ENCODE assay signal across 10 mouse cellular contexts in the genomic region with DNA sequence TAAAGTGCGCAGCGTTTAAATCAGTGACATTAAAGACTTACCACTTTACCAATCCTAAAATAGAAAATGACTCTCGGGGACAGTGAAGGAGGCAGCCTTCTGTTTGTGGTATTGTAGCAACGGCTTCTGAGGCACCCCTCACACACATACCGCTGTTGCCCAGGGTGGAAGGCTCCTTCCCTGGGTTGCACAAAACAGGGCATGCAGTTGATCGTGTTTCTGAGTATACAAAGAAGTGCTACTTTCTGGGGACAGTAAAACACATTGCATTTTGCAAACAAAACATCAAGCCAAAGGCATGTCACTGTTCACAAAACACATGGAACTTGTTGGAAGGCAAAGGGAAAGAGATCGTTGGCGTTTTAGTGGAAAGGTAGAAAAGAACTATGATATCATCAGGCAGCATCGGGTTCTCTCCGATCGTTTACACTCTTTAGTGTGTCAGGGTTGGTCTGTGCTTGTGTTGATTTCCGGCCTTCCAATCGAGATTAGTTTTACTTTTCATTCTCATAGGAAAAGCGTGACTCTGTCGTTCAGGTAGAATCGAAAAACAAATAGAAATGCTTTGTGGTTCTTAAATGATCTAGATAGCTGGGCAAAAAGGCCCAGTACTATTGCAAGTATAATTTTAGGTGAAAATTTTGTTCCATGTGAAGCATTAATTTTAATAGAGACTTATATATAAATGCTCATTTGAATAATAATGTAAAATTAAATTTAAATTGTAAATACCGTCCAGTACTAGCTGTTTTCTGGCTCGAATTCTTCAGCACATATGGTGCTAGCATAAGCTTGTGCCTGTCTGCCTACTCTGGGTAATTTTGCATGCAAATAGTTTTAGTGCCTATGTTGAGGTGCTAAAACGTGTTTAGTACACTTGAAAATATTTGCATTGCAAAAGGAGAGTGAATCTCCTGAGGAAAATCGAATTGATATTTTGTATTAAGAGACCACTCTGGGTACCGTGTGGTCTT.
DNase-seq lines count a peak whose midpoint lies in the region; ATAC-seq and TF ChIP-seq lines count a peak whose summit lies in the region.
"Had no signal": no experiment of that assay in that cellular context is flagged by ENCODE, and none has a peak within 500 bp of the region (broad histone marks: within the 10 kb centered on the region; RNA-seq: fewer than 3 reads in every experiment).

No protein-coding gene starts in this region.

- no peaks in the 10 kb centered on the region for H3K9me3 ChIP-seq in heart, embryonic 16.5 days (replicated peaks; ENCODE audit: control insufficient read depth, low read length)
- H3K9me3 ChIP-seq: liver, embryonic 15.5 days; neural tube, embryonic 12.5 days had no signal

- H3K4me3 ChIP-seq in heart, adult 2 months: peak overlapping the region; percentile 22; the same call in 1 of the 2 replicates
- H3K4me3 ChIP-seq in heart, embryonic 16.5 days (ENCODE audit: low read length): no peak overlapping the region
- H3K4me3 ChIP-seq: liver, embryonic 15.5 days; neural tube, embryonic 12.5 days had no signal

- TF ChIP-seq POLR2A in heart, adult 2 months (IDR thresholded peaks at IDR 0.05; ENCODE audit: insufficient read depth, low read depth, low read length): no peak

- no peak for TF ChIP-seq EP300 in heart, adult 2 months (IDR thresholded peaks at IDR 0.05; ENCODE audit: insufficient read depth, low read depth, low read length)

- no peaks in the 10 kb centered on the region for H3K79me2 ChIP-seq in heart, adult 2 months (replicated peaks; ENCODE audit: control insufficient read depth, insufficient read depth, low read length)

- DNase-seq in heart, adult 2 months: peak in 1 of 2 experiments; percentile 18
- DNase-seq in heart, postnatal 25 days (ENCODE audit: low spot score): no peak
- DNase-seq in adipocyte (ENCODE audit: low spot score): peak; percentile 21
- DNase-seq in cerebellum, adult 9-11 months: peak; percentile 67
- DNase-seq in yolk sac, embryonic 10.5 days (ENCODE audit: low spot score): no peak
- no peak for DNase-seq in gastrocnemius, adult 8-10 months (ENCODE audit: low spot score in 2 of 2)
- DNase-seq in Muller cell, postnatal 12 days (ENCODE audit: inconsistent ontology term): no peak

- peak overlapping the region; percentile 42 for H3K27ac ChIP-seq in heart, adult 2 months
- H3K27ac ChIP-seq in heart, embryonic 16.5 days (ENCODE audit: low read length): peak overlapping the region; percentile 69
- H3K27ac ChIP-seq: liver, embryonic 15.5 days; neural tube, embryonic 12.5 days had no signal

- H3K36me3 ChIP-seq in heart, adult 2 months (ENCODE audit: control insufficient read depth, insufficient read depth, low read length): no peaks in the 10 kb centered on the region
- no peaks in the 10 kb centered on the region for H3K36me3 ChIP-seq in heart, embryonic 16.5 days (ENCODE audit: control insufficient read depth, insufficient read depth)
- H3K36me3 ChIP-seq: liver, embryonic 15.5 days; neural tube, embryonic 12.5 days had no signal

- intact Hi-C loops in heart, adult 2 months (cut with DNase I): loop anchor here (2.0 to 10.0 kb wide), 7 partner anchors 629 to 1369 kb away; no protein-coding TSS in a partner anchor
- intact Hi-C loops in heart, postnatal 25 days (cut with DNase I): loop anchor here (1.0 to 10.0 kb wide), 3 partner anchors 191 to 1024 kb away; no protein-coding TSS in a partner anchor

- H3K27me3 ChIP-seq in heart, adult 2 months (ENCODE audit: control insufficient read depth, insufficient read depth, low read length): no peaks in the 10 kb centered on the region
- no peaks in the 10 kb centered on the region for H3K27me3 ChIP-seq in heart, embryonic 16.5 days (ENCODE audit: control insufficient read depth, insufficient read depth, low read length)
- H3K27me3 ChIP-seq: liver, embryonic 15.5 days; neural tube, embryonic 12.5 days had no signal

- ATAC-seq in heart, embryonic 16.5 days (replicated peaks; ENCODE audit: extremely low read depth, insufficient read depth, low FRiP score): no peak

- WGBS in heart, adult 2 months: 71% methylated on average over 21 of the region's 21 CpGs
- 68% methylated on average over 21 of the region's 21 CpGs for WGBS in heart, embryonic 16.5 days

- TF ChIP-seq CTCF in heart, adult 2 months (IDR thresholded peaks at IDR 0.05): no peak

- H3K4me2 ChIP-seq in heart, embryonic 16.5 days (ENCODE audit: low read depth, low read length): peak overlapping the region; percentile 48
- H3K4me2 ChIP-seq: liver, embryonic 15.5 days; neural tube, embryonic 12.5 days had no signal

- peak overlapping the region; percentile 50 for H3K9ac ChIP-seq in heart, adult 2 months (ENCODE audit: low read depth, low read length)
- H3K9ac ChIP-seq in heart, embryonic 16.5 days (ENCODE audit: low read length): peak overlapping the region; percentile 63
- H3K9ac ChIP-seq: liver, embryonic 15.5 days; neural tube, embryonic 12.5 days had no signal

- no peaks in the 10 kb centered on the region; the same call in 1 of the 2 replicates for H3K4me1 ChIP-seq in heart, adult 2 months (ENCODE audit: control insufficient read depth, insufficient read depth, low read length)
- H3K4me1 ChIP-seq in heart, embryonic 16.5 days (ENCODE audit: control insufficient read depth, insufficient read depth, low read length): peaks cover 18% of the 10 kb centered on the region
- H3K4me1 ChIP-seq: liver, embryonic 15.5 days had no signal

Comparison
In these comparisons a context has a peak if more than half of its experiments do, and no peak if none do; other contexts are left out.
1. DNase-seq: peak in adipocyte (single experiment) and cerebellum, adult 9-11 months (single experiment); none in heart, postnatal 25 days (single experiment), yolk sac, embryonic 10.5 days (single experiment), gastrocnemius, adult 8-10 months (0 of 2) and Muller cell, postnatal 12 days (single experiment).